Mouse (Mus musculus) pancreas, adult 10 weeks (tissue): ENCODE measurements around the gene Ltb. TPM values are rescaled to one million over a fixed set of nuclear protein-coding genes. Genes with fewer than 3 reads are reported as not detected.

Experiments
- polyA plus RNA-seq: library from polyadenylated mRNA; stranded (reverse); fragments of 350-450 nt; fragmentation: Illumina TruSeq; extraction: RNeasy Lipid Tissue Mini Kit (QIAGEN cat#74804); gene quantifications from one replicate; pipeline ENCODE4 v1.2.3, GENCODE M21; 2015; ENCODE audit warnings: low read depth, low replicate concordance; ENCODE audit not compliant: insufficient read depth

Gene Ltb
- polyA plus RNA-seq: 1.00 TPM

DNA sequence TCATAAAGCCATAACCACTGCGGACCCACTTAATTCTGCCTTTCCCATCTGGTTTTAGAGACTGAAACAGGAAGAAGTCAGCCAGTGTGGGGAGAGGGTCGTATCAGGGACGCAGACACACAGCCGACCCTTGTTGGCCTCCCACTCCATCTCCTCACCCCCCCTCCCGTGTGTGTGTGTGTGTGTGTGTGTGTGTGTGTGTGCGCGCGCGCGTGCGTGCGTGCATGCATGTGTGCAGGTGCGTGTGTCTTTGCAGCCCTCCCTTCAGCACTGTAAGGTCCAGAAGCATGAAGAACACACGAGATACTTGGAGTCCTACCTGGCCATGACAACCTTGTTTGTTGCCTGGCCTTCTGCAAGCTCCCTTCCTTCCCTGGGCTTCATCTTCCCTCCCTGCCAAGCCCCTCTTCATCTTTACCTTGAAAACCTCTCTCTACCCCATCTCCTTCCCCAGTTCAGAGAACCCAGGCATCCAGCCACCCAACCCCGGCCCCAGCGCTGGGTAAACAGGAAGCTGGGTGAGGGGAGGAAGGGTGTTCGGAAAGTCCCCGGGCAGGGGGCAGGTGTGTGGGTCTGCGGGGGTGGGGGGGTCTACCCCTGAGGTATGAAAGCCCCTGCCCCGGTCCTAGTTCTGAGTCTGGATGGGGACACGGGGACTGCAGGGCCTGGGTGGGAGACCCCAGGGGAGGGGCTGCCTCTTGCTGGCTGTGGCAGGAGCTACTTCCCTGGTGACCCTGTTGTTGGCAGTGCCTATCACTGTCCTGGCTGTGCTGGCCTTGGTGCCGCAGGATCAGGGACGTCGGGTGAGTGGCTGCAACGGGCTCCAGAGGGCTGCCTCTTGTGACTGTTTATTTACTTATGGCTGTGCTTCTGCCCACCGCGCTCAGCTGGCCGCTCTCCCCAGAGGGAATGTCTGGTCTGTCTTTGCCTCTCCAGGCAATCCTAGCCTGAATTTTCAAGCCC, at the start of gene Ltb:
TSS of gene Ltb (plus strand) at position 559 of the 963 bp plus-strand sequence.

GRCm38 (mm10) chr17:35164568-35165450, 29.4 kb upstream of the Ltb start, which contains the start of gene Prrc2a:
Gene Prrc2a (minus strand): TSS chr17:35164897.

GRCm38 (mm10) chr17:35175968-35176367, 18.3 kb upstream of the Ltb start, which contains the start of gene Aif1:
Gene Aif1 (minus strand): TSS chr17:35176068.

GRCm38 (mm10) chr17:35187959-35188610, 6.2 kb upstream of the Ltb start, which contains the start of gene Lst1:
Gene Lst1 (minus strand): TSS chr17:35188439.

GRCm38 (mm10) chr17:35201787-35202186, 7.5 kb downstream of the Ltb start, which contains the start of gene Tnf:
Gene Tnf (minus strand): TSS chr17:35202007.

DNA sequence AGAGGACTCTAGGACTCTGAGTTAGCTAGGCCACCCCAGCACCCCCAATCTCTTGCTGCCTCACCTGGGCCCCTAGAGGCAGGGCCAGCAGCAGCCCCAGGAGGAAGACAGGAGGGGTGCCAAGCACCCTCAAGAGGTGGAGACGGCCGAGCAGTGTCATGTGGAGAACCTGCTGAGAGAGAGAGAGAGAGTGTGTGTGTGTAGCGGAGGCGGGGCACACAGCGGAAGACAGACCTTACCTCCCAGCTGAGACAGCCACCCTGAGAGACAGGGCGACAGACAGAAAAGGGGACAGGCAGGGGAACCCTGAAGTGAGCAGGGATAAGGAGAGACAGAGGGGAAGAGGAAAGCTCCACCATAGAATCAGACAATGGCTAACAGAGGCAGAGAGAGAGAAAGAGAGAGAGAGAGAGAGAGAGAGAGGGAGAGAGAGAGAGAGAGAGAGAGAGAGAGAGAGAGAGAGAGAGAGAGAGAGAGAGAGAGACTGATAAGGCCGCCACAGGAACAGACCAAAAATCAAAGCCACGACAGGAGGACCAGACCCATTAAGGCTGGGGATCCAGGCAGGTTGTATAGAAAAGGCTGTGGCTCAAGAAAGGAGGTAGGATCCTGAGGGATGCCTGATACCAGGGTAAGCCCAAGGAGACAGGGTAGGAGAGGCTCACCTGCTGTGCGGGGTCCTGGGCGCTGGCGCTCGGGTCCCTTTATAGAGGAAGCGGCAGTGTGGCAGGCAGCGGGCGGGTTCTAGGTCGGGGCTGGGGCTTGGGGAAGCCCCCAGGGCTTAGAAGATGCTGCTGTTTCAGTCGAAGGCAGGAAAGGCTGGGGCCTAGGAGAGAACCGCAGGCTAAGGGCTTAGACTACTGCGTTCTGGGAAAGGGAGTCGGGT, 10.5 kb downstream of the Ltb start, which contains the start of gene Lta:
TSS of gene Lta (minus strand) at position 858 of the 886 bp plus-strand sequence.

DNA sequence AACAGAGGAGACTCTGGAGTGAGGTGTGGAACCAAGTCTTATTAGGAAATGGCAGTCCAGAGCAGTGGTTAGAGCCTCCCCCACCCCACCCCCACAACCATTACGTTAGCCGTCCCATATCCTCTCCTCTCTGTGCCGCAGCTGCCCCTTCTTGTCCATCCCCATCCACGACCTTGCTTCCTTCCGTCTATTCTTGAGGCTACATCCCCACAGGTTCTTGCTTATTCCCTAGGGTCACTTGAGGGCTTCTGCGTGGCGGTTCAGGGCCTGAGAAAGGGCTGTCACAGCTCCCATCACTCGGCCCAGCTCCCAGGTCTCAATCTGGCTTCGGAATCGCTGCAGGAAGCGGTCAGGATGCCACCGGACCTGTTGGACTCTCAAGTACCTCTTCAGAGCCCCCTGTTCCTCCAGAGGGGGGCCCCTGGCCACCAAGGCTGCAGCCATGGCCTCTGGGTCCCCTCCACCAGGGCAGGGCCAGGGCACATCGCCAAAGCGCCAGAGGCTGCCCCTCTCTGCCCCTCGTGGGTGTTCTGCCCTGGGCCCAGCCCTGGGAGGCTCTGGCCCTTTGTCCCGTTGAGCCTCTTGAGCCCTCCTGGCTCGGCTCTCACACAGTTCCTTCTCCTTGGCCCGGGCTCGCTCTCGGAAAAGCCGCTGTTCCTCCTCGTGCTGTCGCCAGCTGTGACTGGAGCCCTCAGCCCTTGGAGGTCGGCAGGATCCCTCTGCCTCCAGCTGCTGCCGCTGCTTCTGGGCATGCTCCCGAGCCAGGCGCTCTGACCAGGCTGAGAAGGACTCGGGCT, 26.1 kb downstream of the Ltb start, which contains the start of gene Gm16181:
TSS of gene Gm16181 (plus strand) at position 679 of the 797 bp plus-strand sequence.

GRCm38 (mm10) chr17:35233114-35233980, 39.1 kb downstream of the Ltb start, which contains the start of gene Atp6v1g2:
Gene Atp6v1g2 (plus strand): TSS chr17:35233660.

GRCm38 (mm10) chr17:35235614-35236389, 41.6 kb downstream of the Ltb start, which contains the start of gene Nfkbil1:
Gene Nfkbil1 (minus strand): TSS chr17:35235792.

GRCm38 (mm10) chr17:35241305-35242014, 47.2 kb downstream of the Ltb start, which contains the start of gene Ddx39b:
Gene Ddx39b (plus strand): TSS chr17:35241746.

Other genes starting within 250 kb of the Ltb start
- 8.4 TPM for gene Hspa1b, start 235.2 kb upstream of the Ltb start, polyA plus RNA-seq
- not detected for gene Gm20481, start 224.5 kb upstream of the Ltb start, polyA plus RNA-seq
- gene Hspa1a, start 222.3 kb upstream of the Ltb start, polyA plus RNA-seq: 4.7 TPM
- not detected for gene Hspa1l, start 221.7 kb upstream of the Ltb start, polyA plus RNA-seq
- 7.8 TPM for gene Lsm2, start 212.6 kb upstream of the Ltb start, polyA plus RNA-seq
- 23.4 TPM for gene Vars, start 193.5 kb upstream of the Ltb start, polyA plus RNA-seq
- gene Vwa7, start 177.9 kb upstream of the Ltb start, polyA plus RNA-seq: 0.42 TPM
- gene Sapcd1, start 166.4 kb upstream of the Ltb start, polyA plus RNA-seq: 1.5 TPM
- gene Msh5, start 147.7 kb upstream of the Ltb start, polyA plus RNA-seq: 1.8 TPM
- gene Clic1, start 144.5 kb upstream of the Ltb start, polyA plus RNA-seq: 36.2 TPM
- gene Ddah2, start 135.4 kb upstream of the Ltb start, polyA plus RNA-seq: 19.5 TPM
- gene Ly6g6c, start 129.1 kb upstream of the Ltb start, polyA plus RNA-seq: not detected
- gene Mpig6b, start 128.3 kb upstream of the Ltb start, polyA plus RNA-seq: not detected
- not detected for gene Ly6g6e, start 117.5 kb upstream of the Ltb start, polyA plus RNA-seq
- gene Ly6g6d, start 116.4 kb upstream of the Ltb start, polyA plus RNA-seq: not detected
- gene Ly6g6f, start 108.8 kb upstream of the Ltb start, polyA plus RNA-seq: not detected
- 25.5 TPM for gene Abhd16a, start 105.2 kb upstream of the Ltb start, polyA plus RNA-seq
- not detected for gene Ly6g5c, start 86.2 kb upstream of the Ltb start, polyA plus RNA-seq
- gene Ly6g5b, start 79.0 kb upstream of the Ltb start, polyA plus RNA-seq: not detected
- 8.6 TPM for gene Gpank1, start 73.0 kb upstream of the Ltb start, polyA plus RNA-seq
- gene Csnk2b, start 72.4 kb upstream of the Ltb start, polyA plus RNA-seq: 52.8 TPM
- 6.8 TPM for gene D17H6S53E, start 68.1 kb upstream of the Ltb start, polyA plus RNA-seq
- not detected for gene Apom, start 62.4 kb upstream of the Ltb start, polyA plus RNA-seq
- gene Bag6, start 59.3 kb upstream of the Ltb start, polyA plus RNA-seq: 43.1 TPM
- 89.4 TPM for gene Prrc2a, start 29.5 kb upstream of the Ltb start, polyA plus RNA-seq
- 2.3 TPM for gene Aif1, start 18.4 kb upstream of the Ltb start, polyA plus RNA-seq
- gene Lst1, start 6.0 kb upstream of the Ltb start, polyA plus RNA-seq: 5.7 TPM
- gene Tnf, start 7.6 kb downstream of the Ltb start, polyA plus RNA-seq: 0.50 TPM
- not detected for gene Lta, start 10.9 kb downstream of the Ltb start, polyA plus RNA-seq
- not detected for gene Gm16181, start 26.4 kb downstream of the Ltb start, polyA plus RNA-seq
- 2.8 TPM for gene Atp6v1g2, start 39.2 kb downstream of the Ltb start, polyA plus RNA-seq
- 4.1 TPM for gene Nfkbil1, start 41.4 kb downstream of the Ltb start, polyA plus RNA-seq
- 92.0 TPM for gene Ddx39b, start 47.3 kb downstream of the Ltb start, polyA plus RNA-seq
- 153 TPM for gene H2-D1, start 68.3 kb downstream of the Ltb start, polyA plus RNA-seq
- not detected for gene H2-Q1, start 126.0 kb downstream of the Ltb start, polyA plus RNA-seq
- gene H2-Q2, start 147.8 kb downstream of the Ltb start, polyA plus RNA-seq: 8.9 TPM
- 22.5 TPM for gene H2-Q4, start 185.2 kb downstream of the Ltb start, polyA plus RNA-seq
- gene H2-Q6, start 230.4 kb downstream of the Ltb start, polyA plus RNA-seq: 6.3 TPM
- gene H2-Q7, start 244.7 kb downstream of the Ltb start, polyA plus RNA-seq: 8.5 TPM